15 mouse cellular contexts compared by ENCODE assay signal in genomic region chr1:61559514-61559913, GRCm38 (mm10).
DNase-seq lines count a peak whose midpoint lies in the region; ATAC-seq lines count a peak whose summit lies in the region.
"Had no signal": no experiment of that assay in that cellular context is flagged by ENCODE, and none has a peak within 500 bp of the region (broad histone marks: within the 10 kb centered on the region; RNA-seq: fewer than 3 reads in every experiment).

No protein-coding gene starts in this region.

- H3K36me3 ChIP-seq in forebrain, embryonic 14.5 days (ENCODE audit: control insufficient read depth, insufficient read depth, low read length) = no peaks in the 10 kb centered on the region
- H3K36me3 ChIP-seq in forebrain, embryonic 12.5 days (replicated peaks) = no peaks in the 10 kb centered on the region
- no peaks in the 10 kb centered on the region for H3K36me3 ChIP-seq in forebrain, embryonic 16.5 days (ENCODE audit: control insufficient read depth, insufficient read depth)
- H3K36me3 ChIP-seq in forebrain, embryonic 10.5 days (replicated peaks) = no peaks in the 10 kb centered on the region
- H3K36me3 ChIP-seq: embryonic facial prominence, embryonic 10.5 days; embryonic facial prominence, embryonic 12.5 days had no signal

- ATAC-seq in forebrain, embryonic 14.5 days = no peak
- no peak for ATAC-seq in forebrain, embryonic 12.5 days (ENCODE audit: low FRiP score)
- ATAC-seq in forebrain, embryonic 16.5 days = peak; percentile 61

- H3K4me3 ChIP-seq in forebrain, embryonic 14.5 days (ENCODE audit: low read depth, low read length) = no peak overlapping the region
- no peak overlapping the region for H3K4me3 ChIP-seq in forebrain, embryonic 12.5 days (replicated peaks)
- no peak overlapping the region for H3K4me3 ChIP-seq in forebrain, embryonic 16.5 days (replicated peaks; ENCODE audit: low read length)
- H3K4me3 ChIP-seq in forebrain, embryonic 10.5 days = no peak overlapping the region
- H3K4me3 ChIP-seq: embryonic facial prominence, embryonic 10.5 days; embryonic facial prominence, embryonic 12.5 days had no signal

- no peak overlapping the region for H3K4me2 ChIP-seq in forebrain, embryonic 14.5 days (ENCODE audit: low read length)
- no peak overlapping the region for H3K4me2 ChIP-seq in forebrain, embryonic 12.5 days
- no peak overlapping the region for H3K4me2 ChIP-seq in forebrain, embryonic 16.5 days (ENCODE audit: low read length)
- H3K4me2 ChIP-seq: embryonic facial prominence, embryonic 12.5 days had no signal

- peak; percentile 39 for DNase-seq in forebrain, embryonic 14.5 days (ENCODE audit: low spot score)
- no peak for DNase-seq in forebrain, embryonic 10.5 days (ENCODE audit: extremely low spot score, low spot score)
- DNase-seq in left cerebral cortex, postnatal 25 days (ENCODE audit: low spot score in 2 of 2) = no peak
- DNase-seq: adrenal gland, adult 2 months; adrenal gland, postnatal 10 days; adrenal gland, postnatal 25 days; cerebellum, adult 11-12 months; cerebellum, adult 2 months; cerebellum, adult 9-10 months; cerebellum, postnatal 10 days; cerebellum, postnatal 25 days had no signal

- no peaks in the 10 kb centered on the region for H3K4me1 ChIP-seq in forebrain, embryonic 14.5 days (ENCODE audit: control insufficient read depth, insufficient read depth, low read length)
- no peaks in the 10 kb centered on the region for H3K4me1 ChIP-seq in forebrain, embryonic 12.5 days
- H3K4me1 ChIP-seq in forebrain, embryonic 16.5 days (replicated peaks; ENCODE audit: control insufficient read depth, insufficient read depth, low read length) = peaks cover 3% of the 10 kb centered on the region; the same call in 1 of the 2 replicates
- H3K4me1 ChIP-seq in forebrain, embryonic 10.5 days = no peaks in the 10 kb centered on the region
- H3K4me1 ChIP-seq: embryonic facial prominence, embryonic 10.5 days; embryonic facial prominence, embryonic 12.5 days had no signal

- H3K9me3 ChIP-seq in forebrain, embryonic 14.5 days (replicated peaks; ENCODE audit: control insufficient read depth, low read length) = no peaks in the 10 kb centered on the region
- H3K9me3 ChIP-seq in forebrain, embryonic 12.5 days = no peaks in the 10 kb centered on the region
- H3K9me3 ChIP-seq in forebrain, embryonic 16.5 days (ENCODE audit: control insufficient read depth, low read length) = no peaks in the 10 kb centered on the region
- no peaks in the 10 kb centered on the region for H3K9me3 ChIP-seq in forebrain, embryonic 10.5 days
- H3K9me3 ChIP-seq: embryonic facial prominence, embryonic 10.5 days; embryonic facial prominence, embryonic 12.5 days had no signal

- no peak overlapping the region for H3K27ac ChIP-seq in forebrain, embryonic 14.5 days (ENCODE audit: low read depth, low read length)
- no peak overlapping the region for H3K27ac ChIP-seq in forebrain, embryonic 12.5 days
- H3K27ac ChIP-seq in forebrain, embryonic 16.5 days (ENCODE audit: low read length) = no peak overlapping the region
- H3K27ac ChIP-seq in forebrain, embryonic 10.5 days = no peak overlapping the region
- H3K27ac ChIP-seq: embryonic facial prominence, embryonic 10.5 days; embryonic facial prominence, embryonic 12.5 days had no signal

- no peak overlapping the region for H3K9ac ChIP-seq in forebrain, embryonic 14.5 days (ENCODE audit: low read length)
- no peak overlapping the region for H3K9ac ChIP-seq in forebrain, embryonic 12.5 days
- no peak overlapping the region for H3K9ac ChIP-seq in forebrain, embryonic 16.5 days (replicated peaks; ENCODE audit: low read depth, low read length)
- H3K9ac ChIP-seq: embryonic facial prominence, embryonic 12.5 days had no signal

- H3K27me3 ChIP-seq in forebrain, embryonic 14.5 days (replicated peaks; ENCODE audit: control insufficient read depth, insufficient read depth, low read length) = no peaks in the 10 kb centered on the region
- no peaks in the 10 kb centered on the region for H3K27me3 ChIP-seq in forebrain, embryonic 12.5 days
- H3K27me3 ChIP-seq in forebrain, embryonic 16.5 days (replicated peaks; ENCODE audit: control insufficient read depth, insufficient read depth, low read length) = no peaks in the 10 kb centered on the region
- H3K27me3 ChIP-seq in forebrain, embryonic 10.5 days (ENCODE audit: poor library complexity, severe bottlenecking) = no peaks in the 10 kb centered on the region
- H3K27me3 ChIP-seq: embryonic facial prominence, embryonic 12.5 days had no signal

- intact Hi-C loops in left cerebral cortex, postnatal 25 days (cut with DNase I) = no loop called here

- 52% methylated on average over 2 of the region's 2 CpGs for WGBS in forebrain, embryonic 14.5 days
- 68% methylated on average over 2 of the region's 2 CpGs for WGBS in forebrain, embryonic 12.5 days
- 59% methylated on average over 2 of the region's 2 CpGs for WGBS in forebrain, embryonic 16.5 days
- 77% methylated on average over 2 of the region's 2 CpGs for WGBS in forebrain, embryonic 10.5 days
